In genomic region chr1:34324255-34324654, GRCm38 (mm10) we compare ENCODE assay signal across 22 mouse cellular contexts.
"Had no signal": no experiment of that assay in that cellular context is flagged by ENCODE, and none has a peak within 500 bp of the region (broad histone marks: within the 10 kb centered on the region; RNA-seq: fewer than 3 reads in every experiment).

No protein-coding gene starts in this region.

- H3K27ac ChIP-seq: layer of hippocampus, adult 2 months; limb, embryonic 10.5 days; limb, embryonic 13.5 days; liver, embryonic 12.5 days; liver, embryonic 15.5 days; lung, embryonic 15.5 days; midbrain, embryonic 10.5 days; midbrain, embryonic 13.5 days; neural tube, embryonic 12.5 days had no signal

- ATAC-seq: liver, embryonic 12.5 days; midbrain, embryonic 13.5 days had no signal

- H3K4me3 ChIP-seq: layer of hippocampus, adult 2 months; limb, embryonic 10.5 days; limb, embryonic 13.5 days; liver, embryonic 12.5 days; liver, embryonic 15.5 days; lung, embryonic 15.5 days; megakaryocyte, embryonic 14.5 days; midbrain, embryonic 10.5 days; midbrain, embryonic 13.5 days; neural tube, embryonic 12.5 days had no signal

- H3K36me3 ChIP-seq: limb, embryonic 10.5 days; limb, embryonic 13.5 days; liver, embryonic 12.5 days; liver, embryonic 15.5 days; lung, embryonic 15.5 days; midbrain, embryonic 10.5 days; midbrain, embryonic 13.5 days; neural tube, embryonic 12.5 days had no signal

- H3K27me3 ChIP-seq: limb, embryonic 13.5 days; liver, embryonic 12.5 days; liver, embryonic 15.5 days; lung, embryonic 15.5 days; megakaryocyte, embryonic 14.5 days; midbrain, embryonic 13.5 days; neural tube, embryonic 12.5 days had no signal

- H3K9ac ChIP-seq: limb, embryonic 13.5 days; liver, embryonic 12.5 days; liver, embryonic 15.5 days; lung, embryonic 15.5 days; midbrain, embryonic 13.5 days; neural tube, embryonic 12.5 days had no signal

- DNase-seq: kidney, adult 18-20 months; kidney, adult 9 months; kidney, postnatal 25 days; layer of hippocampus, adult 9-11 months; liver; lung, adult 18-20 months; lung, postnatal 10 days; lung, postnatal 36 days; retina, postnatal 1 day; right cerebral cortex, postnatal 25 days; thymus, adult 18-20 months; thymus, postnatal 36 days had no signal

- H3K4me2 ChIP-seq: limb, embryonic 13.5 days; liver, embryonic 12.5 days; liver, embryonic 15.5 days; lung, embryonic 15.5 days; midbrain, embryonic 13.5 days; neural tube, embryonic 12.5 days had no signal

- H3K4me1 ChIP-seq: limb, embryonic 10.5 days; limb, embryonic 13.5 days; liver, embryonic 12.5 days; liver, embryonic 15.5 days; megakaryocyte, embryonic 14.5 days; midbrain, embryonic 10.5 days; midbrain, embryonic 13.5 days; neural tube, embryonic 12.5 days had no signal

- H3K9me3 ChIP-seq: limb, embryonic 10.5 days; limb, embryonic 13.5 days; liver, embryonic 12.5 days; liver, embryonic 15.5 days; lung, embryonic 15.5 days; megakaryocyte, embryonic 14.5 days; midbrain, embryonic 10.5 days; midbrain, embryonic 13.5 days; neural tube, embryonic 12.5 days had no signal
